Mouse (Mus musculus) MEL (cell line): ENCODE results near the gene Dmrta1. TPM values are rescaled to one million over a fixed set of nuclear protein-coding genes. Genes with fewer than 3 reads are reported as not detected.

Experiments
- DNase-seq: peaks from one replicate; pipeline ENCODE4 v3.0.0; 2011; ENCODE audit warnings: low read depth, low spot score
- H3K27ac ChIP-seq: 2 replicates; pipeline ENCODE4 v1.5.1; 2012; ENCODE audit warnings: low read depth, mild to moderate bottlenecking, control low read depth, low read length, moderate library complexity; ENCODE audit not compliant: control insufficient read depth
- H3K27me3 ChIP-seq, 2 experiments: fragments of 150-350 bp in 1 of 2; sonication (generic) in 1 of 2; 2 replicates each; pipeline ENCODE4 v1.6.1; 2012; ENCODE audit warnings: low read length in 2 of 2, mild to moderate bottlenecking in 2 of 2, improper control_type of control experiment in 1 of 2, moderate library complexity in 1 of 2; ENCODE audit not compliant: insufficient read depth in 2 of 2, control insufficient read depth in 1 of 2
- H3K36me3 ChIP-seq, 2 experiments: 2 replicates each; pipeline ENCODE4 v1.6.1; 2012 to 2014; ENCODE audit warnings: low read length in 2 of 2, improper control_type of control experiment in 1 of 2, inconsistent platforms in 1 of 2, mild to moderate bottlenecking in 1 of 2; ENCODE audit not compliant: insufficient read depth in 2 of 2, control insufficient read depth in 1 of 2
- H3K4me1 ChIP-seq, 2 experiments: fragments of 150-350 bp in 1 of 2; sonication (generic) in 1 of 2; 2 replicates each; pipeline ENCODE4 v1.6.1; 2012; ENCODE audit warnings: low read length in 2 of 2, improper control_type of control experiment in 1 of 2, mild to moderate bottlenecking in 1 of 2; ENCODE audit not compliant: insufficient read depth in 2 of 2, control insufficient read depth in 1 of 2
- H3K4me3 ChIP-seq, 2 experiments: fragments of 150-350 bp in 1 of 2; sonication (generic) in 1 of 2; 2 replicates each; pipeline ENCODE4 v1.5.1; 2012; ENCODE audit warnings: low read depth in 2 of 2, low read length in 2 of 2, mild to moderate bottlenecking in 2 of 2, moderate library complexity in 2 of 2, control low read depth in 1 of 2, improper control_type of control experiment in 1 of 2; ENCODE audit not compliant: control insufficient read depth in 1 of 2, insufficient read depth in 1 of 2
- H3K79me2 ChIP-seq: 2 replicates; pipeline ENCODE4 v1.6.1; 2012; ENCODE audit warnings: mild to moderate bottlenecking, low read length, moderate library complexity; ENCODE audit not compliant: control insufficient read depth, poor library complexity, insufficient read depth
- H3K9ac ChIP-seq: 2 replicates; pipeline ENCODE4 v1.6.1; 2012; ENCODE audit warnings: low read depth, mild to moderate bottlenecking, control low read depth, low read length, moderate library complexity; ENCODE audit not compliant: control insufficient read depth, poor library complexity, severe bottlenecking
- H3K9me3 ChIP-seq: fragments of 150-350 bp; sonication (generic); replicated peaks from 2 replicates; pipeline ENCODE4 v1.6.1; 2012; ENCODE audit warnings: mild to moderate bottlenecking, low read length, improper control_type of control experiment, moderate library complexity; ENCODE audit not compliant: insufficient read depth
- CHD1 ChIP-seq: IDR thresholded peaks from 2 replicates; pipeline ENCODE4 v1.6.1; 2012; ENCODE audit warnings: low read depth, mild to moderate bottlenecking, inconsistent platforms, low read length, improper control_type of control experiment
- E2F4 ChIP-seq: IDR thresholded peaks from 2 replicates; pipeline ENCODE4 v1.6.1; 2011; ENCODE audit warnings: low read depth, low read length, improper control_type of control experiment, borderline replicate concordance
- ELF1 ChIP-seq: IDR thresholded peaks from 2 replicates; pipeline ENCODE4 v1.6.1; 2014; ENCODE audit warnings: low read depth, mild to moderate bottlenecking, inconsistent platforms, low read length, improper control_type of control experiment, moderate library complexity
- EP300 ChIP-seq, 2 experiments: IDR thresholded peaks; 2 replicates each; pipeline ENCODE4 v1.6.1; 2011; ENCODE audit warnings: improper control_type of control experiment in 2 of 2, low read length in 2 of 2, low read depth in 1 of 2, mild to moderate bottlenecking in 1 of 2
- ETS1 ChIP-seq: IDR thresholded peaks from 2 replicates; pipeline ENCODE4 v1.6.1; 2012; ENCODE audit warnings: low read depth, mild to moderate bottlenecking, inconsistent platforms, low read length, improper control_type of control experiment, moderate library complexity
- GABPA ChIP-seq: IDR thresholded peaks from 2 replicates; pipeline ENCODE4 v1.6.1; 2012; ENCODE audit warnings: low read depth, mild to moderate bottlenecking, inconsistent platforms, low read length, improper control_type of control experiment, moderate library complexity
- JUND ChIP-seq: IDR thresholded peaks from 2 replicates; pipeline ENCODE4 v1.6.1; 2011; ENCODE audit warnings: low read depth, mild to moderate bottlenecking, improper control_type of control experiment, low read length
- MYC ChIP-seq: IDR thresholded peaks from 2 replicates; pipeline ENCODE4 v1.6.1; 2011; ENCODE audit warnings: low read depth, mild to moderate bottlenecking, low read length, improper control_type of control experiment, moderate library complexity
- NELFE ChIP-seq: IDR thresholded peaks from 2 replicates; pipeline ENCODE4 v1.6.1; 2011; ENCODE audit warnings: low read depth, low read length, improper control_type of control experiment
- NRF1 ChIP-seq: IDR thresholded peaks from 2 replicates; pipeline ENCODE4 v1.6.1; 2014; ENCODE audit warnings: low read depth, mild to moderate bottlenecking, inconsistent platforms, low read length, improper control_type of control experiment, moderate library complexity; ENCODE audit not compliant: poor library complexity, insufficient read depth, severe bottlenecking
- POLR2AphosphoS2 ChIP-seq: IDR thresholded peaks from 2 replicates; pipeline ENCODE4 v1.6.1; 2011; ENCODE audit warnings: low read length, improper control_type of control experiment
- POLR2AphosphoS5 ChIP-seq: IDR thresholded peaks from 2 replicates; pipeline ENCODE4 v1.6.1; 2012; ENCODE audit warnings: low read depth, borderline replicate concordance, mild to moderate bottlenecking, inconsistent platforms, low read length, moderate library complexity, mixed read lengths
- RAD21 ChIP-seq: IDR thresholded peaks from 2 replicates; pipeline ENCODE4 v1.6.1; 2011; ENCODE audit warnings: mild to moderate bottlenecking, low read depth, low read length, improper control_type of control experiment
- RCOR1 ChIP-seq: IDR thresholded peaks from 2 replicates; pipeline ENCODE4 v1.6.1; 2012; ENCODE audit warnings: low read depth, mild to moderate bottlenecking, inconsistent platforms, low read length, improper control_type of control experiment
- TAL1 ChIP-seq: IDR thresholded peaks from 2 replicates; pipeline ENCODE4 v1.6.1; 2012; ENCODE audit warnings: mild to moderate bottlenecking, inconsistent platforms, low read length, moderate library complexity, mixed read lengths
- TBP ChIP-seq: IDR thresholded peaks from 2 replicates; pipeline ENCODE4 v1.8.0; 2011; ENCODE audit warnings: low read depth, low read length, improper control_type of control experiment
- TCF12 ChIP-seq: IDR thresholded peaks from 2 replicates; pipeline ENCODE4 v1.6.1; 2014; ENCODE audit warnings: low read depth, mild to moderate bottlenecking, inconsistent platforms, low read length, improper control_type of control experiment, moderate library complexity
- USF1 ChIP-seq: IDR thresholded peaks from 2 replicates; pipeline ENCODE4 v1.6.1; 2014; ENCODE audit warnings: low read depth, mild to moderate bottlenecking, inconsistent platforms, low read length, improper control_type of control experiment, moderate library complexity
- USF2 ChIP-seq, 2 experiments: IDR thresholded peaks; 2 replicates each; pipeline ENCODE4 v1.6.1; 2011 to 2012; ENCODE audit warnings: improper control_type of control experiment in 2 of 2, low read length in 2 of 2, borderline replicate concordance in 1 of 2, inconsistent platforms in 1 of 2, low read depth in 1 of 2, mild to moderate bottlenecking in 1 of 2; ENCODE audit not compliant: insufficient read depth in 1 of 2
- ZKSCAN1 ChIP-seq: IDR thresholded peaks from 2 replicates; pipeline ENCODE4 v1.6.1; 2012; ENCODE audit warnings: low read depth, mild to moderate bottlenecking, inconsistent platforms, low read length, improper control_type of control experiment, moderate library complexity
- polyA plus RNA-seq, 2 experiments: library from polyadenylated mRNA; stranded (reverse) in 1 of 2; unstranded in 1 of 2; fragments of >175 nt in 1 of 2; fragments of >200 nt in 1 of 2; gene quantifications; 2 replicates each; pipeline versions ENCODE4 v1.2.1 to v1.2.4; 2012; ENCODE audit warnings: low replicate concordance in 2 of 2, low read depth in 1 of 2; ENCODE audit not compliant: insufficient read length in 2 of 2, insufficient read depth in 1 of 2, missing spikeins in 1 of 2
- total RNA-seq: library from RNA; depleted of rRNA; stranded (reverse); fragments of 300-350 nt; gene quantifications from 2 replicates; pipeline ENCODE4 v1.2.3, GENCODE M21; 2012

Dmrta1 gene
- total and polyA plus RNA-seq, 3 experiments, result 0.08 TPM; not detected in 2

GRCm38 (mm10) chr4:89687961-89688803, 8.9 kb downstream of the Dmrta1 start:
- Histone ChIP-seq H3K36me3 (no peaks in the 10 kb centered on the region), H3K9me3 (no peaks in the 10 kb centered on the region), H3K4me3 (no peak overlapping the region), H3K4me1 (no peaks in the 10 kb centered on the region), H3K79me2 (no peaks in the 10 kb centered on the region), H3K9ac (no peak overlapping the region), H3K27me3 (no peaks in the 10 kb centered on the region; a peak in 1 of 4 replicates), H3K27ac (no peak overlapping the region)
- TF ChIP-seq E2F4, result no peak
- TF ChIP-seq NELFE, result no peak
- TF ChIP-seq MYC, result no peak
- no peak for TF ChIP-seq TAL1
- no peak for DNase-seq

- H3K79me2 ChIP-seq, result no peaks in the 10 kb centered on the region
- no peak for TF ChIP-seq EP300 (IDR thresholded peaks at IDR 0.05; ENCODE audit: low read depth in 1 of 2, low read length in 2 of 2)
- no peak for TF ChIP-seq TBP
- no peak for TF ChIP-seq RCOR1
- no peak for TF ChIP-seq TCF12
- no peak for TF ChIP-seq ZKSCAN1
- TF ChIP-seq ELF1, result no peak
- no peak for TF ChIP-seq RAD21
- TF ChIP-seq CHD1, result no peak
- TF ChIP-seq USF1, result no peak
- no peak for TF ChIP-seq GABPA
- no peak for TF ChIP-seq POLR2AphosphoS5
- no peak for TF ChIP-seq ETS1
- TF ChIP-seq E2F4, result no peak
- TF ChIP-seq NRF1, result no peak
- TF ChIP-seq USF2 (IDR thresholded peaks at IDR 0.05; ENCODE audit: borderline replicate concordance in 1 of 2, insufficient read depth in 1 of 2, low read depth in 1 of 2, low read length in 2 of 2), result no peak
- TF ChIP-seq POLR2AphosphoS2, result no peak
- no peak for TF ChIP-seq JUND
- no peaks in the 10 kb centered on the region for H3K36me3 ChIP-seq
- no peak overlapping the region for H3K9ac ChIP-seq
- no peaks in the 10 kb centered on the region for H3K9me3 ChIP-seq
- no peaks in the 10 kb centered on the region for H3K4me1 ChIP-seq
- H3K27me3 ChIP-seq, result no peaks in the 10 kb centered on the region; a peak in 1 of 4 replicates
- H3K4me3 ChIP-seq, result no peak overlapping the region
- no peak overlapping the region for H3K27ac ChIP-seq
- no peak for DNase-seq
These were observed 9.7 kb downstream of the Dmrta1 start for GRCm38 (mm10) chr4:89688804-89689497.
